Mouse (Mus musculus) erythroblast, embryonic 14.5 days (primary cell): ENCODE measurements around the gene Trappc2l. TPM values are rescaled to one million over a fixed set of nuclear protein-coding genes. Genes with fewer than 3 reads are reported as not detected.

Experiments
- H3K27me3 ChIP-seq: 2 replicates; pipeline ENCODE4 v1.6.1; 2012; ENCODE audit warnings: inconsistent platforms; ENCODE audit not compliant: control insufficient read depth
- H3K36me3 ChIP-seq: 2 replicates; pipeline ENCODE4 v1.6.1; 2012; ENCODE audit warnings: mild to moderate bottlenecking, inconsistent platforms; ENCODE audit not compliant: control insufficient read depth
- H3K4me1 ChIP-seq: 2 replicates; pipeline ENCODE4 v1.6.1; 2012; ENCODE audit warnings: inconsistent platforms; ENCODE audit not compliant: control insufficient read depth
- H3K4me3 ChIP-seq: replicated peaks from 2 replicates; pipeline ENCODE3; 2012; ENCODE audit warnings: moderate library complexity, mild to moderate bottlenecking, inconsistent platforms
- H3K9me3 ChIP-seq: 2 replicates; pipeline ENCODE4 v1.6.1; 2012; ENCODE audit warnings: low read length, inconsistent platforms, mixed read lengths; ENCODE audit not compliant: control insufficient read depth
- GATA1 ChIP-seq: IDR thresholded peaks from 2 replicates; pipeline ENCODE4 v1.6.1; 2012; ENCODE audit warnings: low read length, inconsistent platforms, mixed read lengths
- TAL1 ChIP-seq: IDR thresholded peaks from 3 replicates; pipeline ENCODE4 v1.6.1; 2012; ENCODE audit warnings: low read length, inconsistent platforms, mixed read lengths
- polyA plus RNA-seq: library from polyadenylated mRNA; stranded (reverse); fragments of >175 nt; gene quantifications from 2 replicates; pipeline ENCODE4 v1.2.3, GENCODE M21; 2012

The Trappc2l gene
- polyA plus RNA-seq, 1 experiment = 0.16 TPM

- Histone ChIP-seq H3K27me3 (peaks cover 11% of the 10 kb centered on the region), H3K4me3 (peak within 1 kb of the TSS; percentile 79), H3K9me3 (no peaks in the 10 kb centered on the region), H3K4me1 (peaks cover 58% of the 10 kb centered on the region), H3K36me3 (peaks cover 37% of the 10 kb centered on the region)
- no peak for TF ChIP-seq GATA1
- TF ChIP-seq TAL1 = no peak
Measured at GRCm38 (mm10) chr8:122576648-122577022, 34.8 kb upstream of the Trappc2l start, which contains the start of gene Aprt. Gene Aprt (minus strand): TSS chr8:122576909.

GRCm38 (mm10) chr8:122577116-122577515 is 34.3 kb upstream of the Trappc2l start:
- Histone ChIP-seq H3K4me1 (peaks cover 53% of the 10 kb centered on the region), H3K36me3 (peaks cover 33% of the 10 kb centered on the region), H3K4me3 (peak overlapping the region; percentile 79), H3K9me3 (no peaks in the 10 kb centered on the region), H3K27me3 (peaks cover 11% of the 10 kb centered on the region; the same call in 1 of the 2 replicates)
- TF ChIP-seq GATA1 (no peak), TAL1 (no peak)

DNA sequence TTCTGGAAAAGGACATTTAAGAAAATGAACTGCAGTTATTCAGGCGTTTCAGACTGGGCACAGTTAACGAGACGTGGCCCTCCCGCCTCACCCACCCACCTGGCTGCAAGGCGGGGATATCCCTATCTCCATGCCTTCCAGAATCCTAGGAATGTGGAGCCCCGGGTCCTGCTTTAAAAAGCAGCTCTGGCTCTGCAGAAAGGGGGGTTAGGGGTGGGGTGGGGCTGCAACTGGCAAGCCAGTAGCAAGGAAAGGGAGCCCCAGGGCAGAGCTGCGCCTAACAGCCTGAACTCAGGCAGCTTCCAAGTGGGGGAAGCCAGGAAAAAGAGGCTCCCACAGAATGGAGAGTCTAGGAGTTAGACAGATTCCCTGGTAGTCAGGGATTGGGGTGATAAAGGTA is 32.2 kb upstream of the Trappc2l start:
- Histone ChIP-seq H3K9me3 (no peaks in the 10 kb centered on the region), H3K36me3 (peaks cover 12% of the 10 kb centered on the region), H3K4me3 (no peak overlapping the region), H3K4me1 (peaks cover 32% of the 10 kb centered on the region), H3K27me3 (peaks cover 12% of the 10 kb centered on the region; the same call in 1 of the 2 replicates)
- TF ChIP-seq GATA1 = no peak
- TF ChIP-seq TAL1 = no peak

DNA sequence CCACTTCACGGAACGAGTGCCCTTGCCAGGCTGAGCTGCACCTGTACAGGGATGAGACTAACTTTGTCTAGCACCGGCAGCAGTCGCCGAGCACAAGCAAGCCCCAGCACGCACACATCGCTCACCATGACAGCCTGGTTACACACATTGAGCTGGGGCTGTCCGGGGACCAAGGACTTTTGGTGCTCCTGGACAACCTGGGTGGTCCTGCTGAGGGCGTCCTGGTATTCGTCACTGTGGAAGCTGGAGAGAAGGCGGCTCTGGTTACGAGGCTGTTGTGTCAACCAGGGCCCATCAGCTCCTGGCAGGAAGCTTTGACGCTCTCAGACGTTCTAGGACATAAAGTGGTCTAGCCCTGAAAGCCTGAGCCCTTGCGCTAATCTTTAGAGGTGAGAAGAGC is 30.5 kb upstream of the Trappc2l start:
- peaks cover 18% of the 10 kb centered on the region for H3K27me3 ChIP-seq
- H3K36me3 ChIP-seq = no peaks in the 10 kb centered on the region
- H3K9me3 ChIP-seq = no peaks in the 10 kb centered on the region
- peaks cover 15% of the 10 kb centered on the region for H3K4me1 ChIP-seq
- H3K4me3 ChIP-seq = no peak overlapping the region
- no peak for TF ChIP-seq GATA1
- TF ChIP-seq TAL1 = no peak

DNA sequence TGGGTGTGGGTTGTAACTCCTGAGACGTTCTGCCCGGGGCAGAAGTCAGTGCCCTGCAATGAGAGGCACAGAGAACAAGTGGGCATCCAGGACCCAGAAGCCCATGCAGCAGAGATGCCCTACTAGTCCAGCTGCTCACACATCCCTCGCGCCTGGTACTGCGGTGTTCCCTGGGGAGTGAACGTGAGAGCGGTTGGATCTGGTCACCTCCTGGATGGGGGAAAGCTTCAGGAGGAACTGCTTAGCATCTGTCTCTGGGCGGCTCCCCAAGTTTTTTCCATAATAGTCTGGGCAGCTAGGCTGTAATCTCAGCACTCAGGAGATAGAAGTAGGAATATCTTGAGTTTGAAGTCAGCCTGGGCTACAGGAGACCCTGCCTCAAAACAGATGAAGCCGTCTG is 26.5 kb upstream of the Trappc2l start:
- peaks cover 9% of the 10 kb centered on the region for H3K27me3 ChIP-seq
- no peaks in the 10 kb centered on the region for H3K9me3 ChIP-seq
- no peak overlapping the region for H3K4me3 ChIP-seq
- H3K36me3 ChIP-seq = no peaks in the 10 kb centered on the region
- no peaks in the 10 kb centered on the region for H3K4me1 ChIP-seq
- TF ChIP-seq GATA1 (no peak), TAL1 (no peak)

GRCm38 (mm10) chr8:122585411-122585891 is 26.0 kb upstream of the Trappc2l start:
- Histone ChIP-seq H3K27me3 (peaks cover 9% of the 10 kb centered on the region), H3K9me3 (no peaks in the 10 kb centered on the region), H3K4me3 (no peak overlapping the region), H3K4me1 (no peaks in the 10 kb centered on the region), H3K36me3 (no peaks in the 10 kb centered on the region)
- TF ChIP-seq TAL1 = no peak
- no peak for TF ChIP-seq GATA1

GRCm38 (mm10) chr8:122586171-122586570 is 25.3 kb upstream of the Trappc2l start:
- Histone ChIP-seq H3K4me1 (no peaks in the 10 kb centered on the region), H3K4me3 (no peak overlapping the region), H3K36me3 (no peaks in the 10 kb centered on the region), H3K27me3 (peaks cover 7% of the 10 kb centered on the region), H3K9me3 (no peaks in the 10 kb centered on the region)
- TF ChIP-seq GATA1 (no peak), TAL1 (no peak)

DNA sequence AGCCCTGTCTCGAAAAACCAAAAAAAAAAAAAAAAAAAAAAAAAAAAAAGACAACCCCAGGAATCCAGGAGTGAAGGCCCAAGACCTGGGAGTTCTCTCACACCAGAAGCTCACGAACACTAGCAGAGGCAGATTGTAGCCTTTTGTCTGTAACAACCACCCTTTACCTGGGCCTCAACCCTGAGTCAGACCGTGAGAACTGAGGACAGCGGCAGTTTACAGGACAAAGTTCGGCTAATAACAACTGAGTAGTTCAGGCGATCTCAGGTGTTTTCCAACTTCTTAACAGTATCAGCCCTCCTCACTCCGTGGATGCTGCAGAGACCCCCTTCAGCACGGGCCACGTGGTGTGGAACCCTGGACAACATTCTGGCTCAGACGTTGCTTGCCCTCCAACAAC is 24.7 kb upstream of the Trappc2l start:
- Histone ChIP-seq H3K27me3 (peaks cover 7% of the 10 kb centered on the region), H3K9me3 (no peaks in the 10 kb centered on the region)

GRCm38 (mm10) chr8:122593240-122593639 is 18.2 kb upstream of the Trappc2l start:
- TF ChIP-seq TAL1 = no peak

More for the DNA sequence above, 24.7 kb upstream of the Trappc2l start:
- Histone ChIP-seq H3K4me3 (no peak overlapping the region), H3K4me1 (no peaks in the 10 kb centered on the region), H3K36me3 (no peaks in the 10 kb centered on the region)
- TF ChIP-seq TAL1 = no peak; the same call in 2 of the 3 replicates
- no peak for TF ChIP-seq GATA1

More at GRCm38 (mm10) chr8:122593240-122593639, 18.2 kb upstream of the Trappc2l start:
- Histone ChIP-seq H3K4me3 (no peak overlapping the region), H3K27me3 (no peaks in the 10 kb centered on the region), H3K9me3 (no peaks in the 10 kb centered on the region), H3K36me3 (no peaks in the 10 kb centered on the region; the same call in 1 of the 2 replicates), H3K4me1 (peaks cover 6% of the 10 kb centered on the region)
